Mouse (Mus musculus) kidney, adult 2 months (tissue): ENCODE results near the gene Zfp324.

Source experiments
- CTCF ChIP-seq: fragments of 200-500 bp; conservative IDR thresholded peaks from 2 replicates; pipeline ENCODE4 v1.5.1; 2011; ENCODE audit warnings: low read depth, mild to moderate bottlenecking, control low read depth, low read length, moderate library complexity, mixed read lengths; ENCODE audit not compliant: insufficient read depth, insufficient read length
- POLR2A ChIP-seq: fragments of 200-500 bp; IDR thresholded peaks from one replicate; pipeline ENCODE4 v1.6.1; 2011; ENCODE audit warnings: low read depth, low read length, control low read depth

DNA sequence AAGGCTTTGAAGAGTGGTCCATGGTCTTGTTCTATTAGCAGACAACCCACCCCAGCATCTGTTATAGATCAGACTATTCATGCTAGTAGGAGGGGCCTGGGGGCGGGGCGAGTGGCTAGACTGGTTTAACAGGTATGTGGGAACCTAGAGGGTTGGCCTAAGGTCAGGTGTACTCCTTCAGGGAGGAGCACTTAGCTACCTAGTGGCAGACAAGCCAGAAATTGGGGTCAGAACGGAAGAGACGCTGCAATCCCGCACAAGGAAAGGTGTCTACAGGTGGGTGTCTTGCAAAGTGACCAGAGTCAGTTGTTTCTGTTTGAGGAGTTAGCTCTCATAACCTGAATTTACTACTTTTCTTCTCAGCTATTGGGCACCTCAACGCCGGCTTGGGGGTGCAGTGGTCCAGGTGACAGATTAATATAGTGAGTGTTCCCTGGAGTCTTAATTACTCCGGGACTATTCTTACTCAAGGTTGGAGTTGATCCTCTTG lies 38.4 kb upstream of the Zfp324 start, which contains the start of gene Rnf225:
- TF ChIP-seq CTCF, result no peak
- no peak for TF ChIP-seq POLR2A
